Mouse (Mus musculus): ENCODE results near the gene Myo1d. TPM values are rescaled to one million over a fixed set of nuclear protein-coding genes. Genes with fewer than 3 reads are reported as not detected.

Gene Myo1d
- total RNA-seq, 2 experiments from 2014 or later = 2.7 to 5.3 TPM

GRCm38 (mm10) chr11:80749187-80749586 is 30.6 kb downstream of the Myo1d start:
- Histone ChIP-seq H3K4me3 (no peak overlapping the region), H3K27ac (no peak overlapping the region)
- TF ChIP-seq CTCF (IDR thresholded peaks at IDR 0.05) = no peak
- intact Hi-C loops (cut with DNase I) = no loop called here
- DNase-seq = no peak

GRCm38 (mm10) chr11:80745426-80745825 is 34.4 kb downstream of the Myo1d start:
- intact Hi-C loops (cut with DNase I) = no loop called here
- no peak for TF ChIP-seq CTCF (IDR thresholded peaks at IDR 0.05)
- DNase-seq = no peak
- no peak overlapping the region for H3K4me3 ChIP-seq
- H3K27ac ChIP-seq = no peak overlapping the region

DNA sequence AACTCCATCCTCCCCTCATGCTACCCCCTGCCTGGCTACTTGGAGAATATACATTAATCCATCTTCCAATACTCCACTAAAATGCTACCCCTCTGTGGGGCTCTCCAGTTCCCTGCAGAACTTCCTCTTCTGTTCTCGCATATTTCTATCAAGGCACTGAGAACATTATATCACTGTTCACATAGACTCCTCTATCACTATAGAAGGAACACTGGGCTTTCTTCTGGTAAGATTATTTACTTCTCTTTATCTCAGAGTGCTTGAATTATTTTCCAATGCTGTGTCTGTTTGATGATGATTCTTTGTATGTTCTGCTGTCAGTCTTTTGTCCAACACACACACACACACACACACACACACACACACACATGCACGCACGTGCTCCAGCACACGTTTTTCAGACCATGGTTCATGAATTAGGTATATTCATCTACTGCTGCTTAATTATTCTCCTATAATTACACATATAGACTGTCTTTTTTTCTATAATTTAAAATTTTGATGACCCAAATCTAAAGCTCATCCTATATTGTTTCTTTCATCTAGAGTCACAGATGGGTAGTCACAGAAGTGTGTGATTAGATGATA is 35.9 kb downstream of the Myo1d start:
- H3K4me3 ChIP-seq = no peak overlapping the region
- intact Hi-C loops (cut with DNase I) = no loop called here
- DNase-seq = no peak
- H3K27ac ChIP-seq = no peak overlapping the region
- TF ChIP-seq CTCF (IDR thresholded peaks at IDR 0.05) = no peak

- no peak for DNase-seq
- intact Hi-C loops (cut with DNase I) = no loop called here
- no peak for TF ChIP-seq CTCF (IDR thresholded peaks at IDR 0.05)
- Histone ChIP-seq H3K27ac (no peak overlapping the region), H3K4me3 (no peak overlapping the region)
These were observed 37.4 kb downstream of the Myo1d start for GRCm38 (mm10) chr11:80742462-80742861.

DNA sequence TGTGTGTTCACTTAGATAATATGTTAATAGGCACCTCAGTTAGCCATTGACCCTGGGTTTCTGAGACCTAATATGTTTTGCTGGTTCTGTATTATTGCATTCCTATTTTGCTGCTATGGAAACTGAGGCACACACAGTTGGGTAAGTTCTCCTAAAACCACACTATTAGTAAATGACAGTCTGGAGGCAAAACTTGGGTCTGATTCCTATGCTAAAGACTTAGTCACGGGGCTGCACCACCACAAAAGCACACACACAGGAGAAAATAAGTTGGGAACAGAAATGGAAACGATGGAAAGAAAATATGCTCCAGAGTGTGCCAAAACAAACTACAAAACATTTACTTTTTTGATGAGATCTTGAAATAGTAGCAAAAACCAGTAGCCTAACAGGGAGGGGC is 45.1 kb downstream of the Myo1d start:
- TF ChIP-seq CTCF (IDR thresholded peaks at IDR 0.05) = no peak
- Histone ChIP-seq H3K27ac (peak overlapping the region; percentile 24; the same call in 1 of the 2 replicates), H3K4me3 (no peak overlapping the region)
- no peak for DNase-seq
- intact Hi-C loops (cut with DNase I) = no loop called here

DNA sequence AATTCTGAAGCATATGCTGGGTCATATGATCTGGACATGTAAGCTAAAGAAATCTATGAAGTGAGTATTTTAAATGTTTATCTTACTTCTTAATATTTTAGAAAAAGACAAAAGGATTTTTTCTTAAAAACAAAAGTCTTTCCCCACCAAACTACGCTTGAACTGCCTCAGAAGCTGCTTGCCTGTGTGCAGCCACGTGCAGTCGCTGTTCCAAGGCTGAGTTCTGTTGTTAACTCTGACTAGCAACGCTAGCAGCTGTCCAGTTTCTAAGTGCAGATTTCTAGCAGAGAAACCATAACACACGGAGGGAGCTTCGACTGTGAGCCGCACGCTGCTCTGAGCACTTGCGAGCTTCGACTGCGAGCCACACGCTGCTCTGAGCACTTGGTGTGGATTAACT is 55.1 kb downstream of the Myo1d start:
- DNase-seq = no peak
- intact Hi-C loops (cut with DNase I) = no loop called here
- no peak overlapping the region for H3K4me3 ChIP-seq
- peak; percentile 35; the same call in 1 of the 2 replicates for TF ChIP-seq CTCF (IDR thresholded peaks at IDR 0.05)
- H3K27ac ChIP-seq = peak overlapping the region; percentile 71

- intact Hi-C loops (cut with DNase I) = no loop called here
- Histone ChIP-seq H3K4me3 (no peak overlapping the region), H3K27ac (peak overlapping the region; percentile 71)
- no peak for TF ChIP-seq CTCF (IDR thresholded peaks at IDR 0.05)
- no peak for DNase-seq
These were observed 56.3 kb downstream of the Myo1d start for GRCm38 (mm10) chr11:80723406-80724047.

- no peak for DNase-seq
- H3K27ac ChIP-seq = peak overlapping the region; percentile 25; the same call in 1 of the 2 replicates
- no peak overlapping the region for H3K4me3 ChIP-seq
- no peak for TF ChIP-seq CTCF (IDR thresholded peaks at IDR 0.05)
- intact Hi-C loops (cut with DNase I) = no loop called here
These were observed 60.8 kb downstream of the Myo1d start for GRCm38 (mm10) chr11:80719014-80719413.

- Histone ChIP-seq H3K27ac (peak overlapping the region; percentile 83; the same call in 1 of the 2 replicates), H3K4me3 (no peak overlapping the region)
- intact Hi-C loops (cut with DNase I) = no loop called here
- no peak for DNase-seq
- TF ChIP-seq CTCF (IDR thresholded peaks at IDR 0.05) = no peak
These were observed 61.8 kb downstream of the Myo1d start for GRCm38 (mm10) chr11:80718036-80718435.

GRCm38 (mm10) chr11:80715115-80715514 is 64.7 kb downstream of the Myo1d start:
- DNase-seq = no peak
- TF ChIP-seq CTCF (IDR thresholded peaks at IDR 0.05) = no peak
- intact Hi-C loops (cut with DNase I) = no loop called here
- Histone ChIP-seq H3K27ac (peak overlapping the region; percentile 83), H3K4me3 (no peak overlapping the region)

DNA sequence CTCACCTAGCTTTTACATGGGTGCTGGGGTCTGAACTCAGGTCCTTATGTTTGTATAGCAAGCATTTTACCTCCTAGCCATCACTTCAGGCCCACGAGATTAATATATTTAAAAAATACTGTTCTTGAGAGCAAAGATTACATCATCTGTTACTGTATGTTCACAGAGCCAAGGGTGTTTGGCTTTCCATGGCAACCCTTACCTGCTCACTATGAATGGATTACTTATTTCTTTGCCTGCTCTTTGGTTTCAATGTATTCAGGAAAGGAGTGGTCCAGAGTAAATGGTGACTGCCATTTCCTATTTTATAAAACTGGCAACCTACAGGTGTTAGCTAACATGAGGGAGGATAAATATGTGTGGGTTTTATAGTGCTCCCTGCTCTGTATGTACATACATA is 66.1 kb downstream of the Myo1d start:
- intact Hi-C loops (cut with DNase I) = no loop called here
- peak overlapping the region; percentile 81 for H3K27ac ChIP-seq
- DNase-seq = no peak
- no peak for TF ChIP-seq CTCF (IDR thresholded peaks at IDR 0.05)
- no peak overlapping the region for H3K4me3 ChIP-seq

GRCm38 (mm10) chr11:80712201-80712600 is 67.6 kb downstream of the Myo1d start:
- DNase-seq = no peak
- Histone ChIP-seq H3K4me3 (no peak overlapping the region), H3K27ac (peak overlapping the region; percentile 82)
- TF ChIP-seq CTCF (IDR thresholded peaks at IDR 0.05) = no peak
- intact Hi-C loops (cut with DNase I) = no loop called here

DNA sequence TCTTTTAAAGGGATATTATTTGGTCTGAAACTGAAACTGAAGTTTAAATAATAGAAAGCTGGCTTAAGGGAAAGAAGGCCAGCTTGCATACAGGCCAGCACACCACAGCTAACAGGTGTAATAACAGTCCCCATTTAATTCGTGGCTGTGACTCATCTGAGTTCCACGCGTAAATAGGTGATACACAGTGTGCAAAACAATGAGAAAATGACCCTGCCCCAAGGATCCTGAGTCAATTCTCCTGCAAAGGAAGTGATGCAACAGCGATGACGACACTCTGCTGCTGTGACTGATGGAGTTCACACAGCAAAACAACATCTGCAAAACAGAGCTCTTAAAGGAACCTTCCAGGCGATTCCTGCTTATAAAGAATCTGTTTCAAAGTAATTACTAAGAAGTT is 68.5 kb downstream of the Myo1d start:
- intact Hi-C loops (cut with DNase I) = no loop called here
- peak; percentile 60 for DNase-seq
- H3K4me3 ChIP-seq = no peak overlapping the region
- no peak for TF ChIP-seq CTCF (IDR thresholded peaks at IDR 0.05)
- H3K27ac ChIP-seq = peak overlapping the region; percentile 82

- Histone ChIP-seq H3K4me3 (no peak overlapping the region), H3K27ac (no peak overlapping the region)
- DNase-seq = no peak
- intact Hi-C loops (cut with DNase I) = no loop called here
- TF ChIP-seq CTCF (IDR thresholded peaks at IDR 0.05) = no peak
These were observed 79.2 kb downstream of the Myo1d start for GRCm38 (mm10) chr11:80700611-80701010.
